Mouse (Mus musculus): ENCODE data around the gene Smok3a.
"Not testable (repeated sequence)": the region's sequence is repeated elsewhere in the genome, so short reads cannot be mapped to it uniquely, and the experiment has no call there.

Gene Smok3a

GRCm38 (mm10) chr5:138020961-138021479 lies at the start of gene Smok3a, which contains the start of gene Smok3b:
Smok3a (plus strand) TSS chr5:138021261.
Smok3b (plus strand) TSS chr5:138021429.
- DNase-seq (ENCODE audit: low spot score) = not testable (repeated sequence)

GRCm38 (mm10) chr5:137973161-137973560 lies 47.9 kb upstream of the Smok3a start:
- no peak for DNase-seq (ENCODE audit: low spot score)

DNA sequence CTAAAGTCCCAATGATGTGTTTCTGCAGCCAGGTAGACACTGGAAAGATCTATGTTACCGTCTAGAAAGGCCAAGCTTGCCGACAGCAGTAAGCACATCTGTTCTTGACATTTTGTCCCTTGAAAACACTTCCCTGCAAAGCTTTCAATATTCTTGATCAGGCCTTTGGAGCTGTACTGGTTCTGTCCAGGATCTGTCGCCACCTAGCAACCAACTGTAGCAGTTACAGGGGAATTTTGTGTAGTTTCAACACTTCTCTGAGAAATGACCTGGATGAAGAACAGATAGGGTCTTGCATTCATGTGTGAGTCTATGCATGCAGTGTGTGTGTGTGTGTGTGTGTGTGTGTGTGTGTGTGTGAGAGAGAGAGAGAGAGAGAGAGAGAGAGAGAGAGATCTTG lies 47.3 kb upstream of the Smok3a start:
- no peak for DNase-seq (ENCODE audit: low spot score)

DNA sequence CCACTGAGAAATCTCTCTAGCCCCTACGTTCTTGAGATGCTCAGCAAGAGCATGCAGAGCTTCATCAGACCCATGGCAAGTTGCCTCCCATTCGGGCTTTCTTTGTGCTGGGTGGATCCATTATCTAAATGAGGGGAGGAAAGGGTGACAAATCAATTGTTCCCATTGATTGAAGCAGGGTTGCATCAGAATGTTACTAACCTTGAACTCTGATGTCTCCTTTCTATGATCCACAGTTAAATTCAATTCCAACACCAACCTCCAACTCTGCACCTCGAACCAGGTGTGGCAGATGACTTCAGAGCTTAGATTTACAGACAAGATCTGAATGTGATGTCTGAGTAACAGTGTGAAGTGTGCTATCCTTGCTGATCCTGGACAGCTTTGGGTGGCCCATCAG lies 46.3 kb upstream of the Smok3a start:
- DNase-seq (ENCODE audit: low spot score) = no peak

- no peak for DNase-seq (ENCODE audit: low spot score)
These were observed 45.6 kb upstream of the Smok3a start for GRCm38 (mm10) chr5:137975434-137975833.

- DNase-seq (ENCODE audit: low spot score) = no peak
These were observed 43.8 kb upstream of the Smok3a start for GRCm38 (mm10) chr5:137977291-137977690.

DNA sequence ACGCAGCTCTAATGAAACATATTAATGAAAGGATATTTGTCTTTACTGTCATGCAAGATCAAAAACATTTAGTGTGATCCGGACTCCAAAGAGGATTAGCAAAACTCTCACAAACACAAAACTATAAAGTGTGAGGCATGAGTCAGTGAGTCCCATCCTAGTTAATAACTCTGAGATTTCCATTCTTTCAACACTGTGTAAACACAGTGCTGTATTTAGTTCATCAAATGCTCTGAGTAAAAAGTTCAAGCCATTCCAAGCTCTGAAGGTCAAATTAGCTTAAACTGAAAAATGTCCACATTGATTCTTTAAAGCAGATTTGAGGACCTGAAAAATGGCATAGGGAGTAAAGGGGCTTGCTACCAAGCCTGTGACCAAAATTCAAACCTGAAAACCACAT lies 42.0 kb upstream of the Smok3a start:
- no peak for DNase-seq (ENCODE audit: low spot score)

DNA sequence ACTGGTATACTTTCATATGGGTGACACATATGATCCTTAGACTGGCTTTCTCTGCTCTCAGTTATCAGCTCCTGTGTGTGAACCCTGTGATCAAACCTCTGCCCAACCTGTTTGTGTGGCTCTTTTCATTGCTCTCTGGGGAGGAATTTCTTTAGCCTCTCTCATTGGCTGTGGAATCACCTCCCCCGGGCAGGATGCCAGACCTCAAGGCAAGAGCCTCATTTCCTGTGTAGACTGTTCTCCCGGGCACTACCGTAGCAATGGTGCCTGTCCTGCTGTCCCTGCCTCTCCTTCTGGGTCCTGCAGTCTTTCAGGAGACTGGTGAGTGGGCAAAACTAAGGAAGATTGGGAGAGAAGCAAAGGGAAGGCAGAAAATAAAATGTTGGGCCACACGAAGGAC lies 39.8 kb upstream of the Smok3a start, which contains the start of gene Azgp1:
Gene Azgp1, plus strand, starts transcription at position 221 of the 400 bp plus-strand sequence.
- DNase-seq (ENCODE audit: low spot score) = no peak

DNA sequence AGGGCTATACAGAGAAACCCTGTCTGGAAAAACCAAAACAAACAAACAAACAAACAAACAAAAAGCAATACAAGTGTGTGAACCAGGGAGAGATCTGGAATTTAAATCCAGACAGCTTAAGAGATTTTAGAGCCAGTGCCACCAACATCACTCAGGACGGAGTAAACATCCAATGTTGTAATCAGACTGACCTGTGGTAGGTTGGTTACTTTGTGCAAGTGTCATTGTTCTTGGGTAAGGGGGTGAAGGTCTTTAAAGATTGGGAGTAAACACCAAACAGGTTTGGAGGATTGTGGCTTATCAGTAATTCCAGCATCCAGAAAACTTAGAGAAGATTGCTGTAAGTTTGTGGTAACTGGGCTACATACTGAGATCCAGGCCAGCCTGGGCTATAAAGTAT lies 34.7 kb upstream of the Smok3a start:
- DNase-seq (ENCODE audit: low spot score) = no peak

GRCm38 (mm10) chr5:138009437-138009836 lies 11.6 kb upstream of the Smok3a start:
- DNase-seq (ENCODE audit: low spot score) = no peak

DNA sequence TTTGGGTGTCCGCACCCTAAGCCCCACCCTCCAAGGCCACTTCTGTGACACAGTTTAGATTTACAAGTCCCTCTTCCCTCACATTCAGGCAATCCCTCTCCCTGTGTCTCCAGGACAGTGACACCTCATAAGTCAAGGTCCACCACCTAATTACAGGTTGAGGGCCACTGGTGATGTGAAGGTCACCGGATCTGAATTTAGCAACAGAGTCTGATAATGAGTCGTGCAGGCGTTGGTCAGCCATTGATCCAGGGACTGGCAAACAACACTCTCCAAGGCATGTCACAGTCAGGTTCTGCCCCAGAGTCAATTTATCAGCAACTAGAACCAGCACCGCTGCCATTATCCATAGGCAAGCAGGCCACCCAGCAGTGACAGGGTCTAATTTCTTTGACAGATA lies 8.7 kb upstream of the Smok3a start:
- no peak for DNase-seq (ENCODE audit: low spot score)

DNA sequence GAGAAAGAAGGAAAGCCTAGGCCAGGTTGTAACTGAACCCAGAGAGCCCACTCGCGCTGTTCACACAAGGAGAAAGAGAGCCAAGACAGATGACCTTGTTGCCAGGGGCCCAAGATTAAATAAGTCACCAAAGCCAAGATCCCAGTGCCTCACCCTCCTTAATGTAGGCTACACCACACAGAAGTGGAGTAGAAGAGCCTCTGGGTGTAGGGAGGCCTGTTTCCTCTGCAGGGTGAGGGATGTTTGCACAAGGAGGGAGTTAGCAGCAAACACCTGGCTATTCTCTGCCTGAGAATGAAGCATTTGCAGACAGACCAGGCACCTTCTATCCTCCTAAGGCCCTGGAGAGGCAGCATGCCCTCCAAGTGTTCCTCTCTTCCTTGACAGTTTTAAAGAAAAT lies 4.5 kb upstream of the Smok3a start:
- no peak for DNase-seq (ENCODE audit: low spot score)

DNA sequence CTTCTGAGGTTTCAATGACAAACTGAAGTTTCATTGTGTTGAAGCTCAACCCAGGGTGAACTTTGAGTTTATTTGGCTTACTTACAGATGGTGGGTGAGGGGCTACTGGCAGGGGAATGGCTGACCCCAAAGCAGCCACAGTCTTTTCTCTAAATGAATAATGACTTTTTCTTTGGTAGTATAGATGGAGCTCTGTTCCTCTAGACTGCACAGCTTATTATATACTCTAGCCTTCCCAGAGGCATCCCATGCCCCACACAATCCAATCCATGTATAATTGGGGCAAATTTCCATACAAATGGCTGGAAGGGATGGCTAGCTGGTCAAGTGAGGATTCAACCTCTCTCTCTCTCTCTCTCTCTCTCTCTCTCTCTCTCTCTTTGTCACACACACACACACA lies 4.1 kb upstream of the Smok3a start:
- no peak for DNase-seq (ENCODE audit: low spot score)

- DNase-seq (ENCODE audit: low spot score) = not testable (repeated sequence)
These were observed 1.5 kb upstream of the Smok3a start for GRCm38 (mm10) chr5:138019577-138019976.

GRCm38 (mm10) chr5:138052894-138053293 lies 31.8 kb downstream of the Smok3a start, which contains the start of gene Smok3c:
Smok3c (plus strand) TSS chr5:138053194.
- DNase-seq (ENCODE audit: low spot score) = not testable (repeated sequence)

DNA sequence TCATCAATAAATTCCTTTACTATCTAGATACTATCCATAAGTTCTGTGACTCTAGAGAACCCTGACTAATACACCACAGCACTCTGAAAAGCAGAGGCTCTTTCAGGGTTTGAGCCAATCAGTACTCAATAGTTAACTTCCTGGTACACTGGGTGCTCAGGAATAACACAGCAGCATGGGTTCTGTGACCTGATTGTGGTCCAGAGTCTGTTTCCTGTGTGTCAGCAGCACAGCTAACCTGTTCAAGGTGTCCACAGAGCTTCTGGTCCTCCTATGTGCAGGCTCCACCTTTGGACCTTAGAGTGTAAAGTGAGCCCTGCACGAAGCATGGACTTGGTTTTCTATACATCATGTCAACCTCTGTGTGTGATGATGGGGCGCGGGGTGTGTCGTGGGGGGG lies 52.7 kb downstream of the Smok3a start:
- DNase-seq (ENCODE audit: low spot score) = no peak

DNA sequence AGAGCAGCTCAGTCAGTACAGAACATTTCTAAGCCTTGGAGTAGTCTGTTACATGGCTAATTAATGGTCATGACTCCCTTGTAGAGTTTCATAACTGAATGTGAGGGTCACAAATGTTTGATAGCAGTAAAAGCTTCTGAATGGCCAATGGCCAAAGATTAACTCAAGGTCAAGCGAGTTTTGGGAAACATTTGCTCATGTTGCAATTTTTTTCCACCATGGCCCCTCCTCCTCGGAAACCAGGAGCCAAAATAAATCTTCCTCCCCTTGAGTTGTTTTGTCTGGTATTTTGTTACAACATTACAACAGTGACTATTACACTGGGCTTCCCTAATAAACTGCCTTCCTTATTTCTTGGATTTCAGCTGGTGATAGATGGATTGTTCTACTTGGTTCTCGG lies 54.6 kb downstream of the Smok3a start:
- DNase-seq (ENCODE audit: low spot score) = no peak

DNA sequence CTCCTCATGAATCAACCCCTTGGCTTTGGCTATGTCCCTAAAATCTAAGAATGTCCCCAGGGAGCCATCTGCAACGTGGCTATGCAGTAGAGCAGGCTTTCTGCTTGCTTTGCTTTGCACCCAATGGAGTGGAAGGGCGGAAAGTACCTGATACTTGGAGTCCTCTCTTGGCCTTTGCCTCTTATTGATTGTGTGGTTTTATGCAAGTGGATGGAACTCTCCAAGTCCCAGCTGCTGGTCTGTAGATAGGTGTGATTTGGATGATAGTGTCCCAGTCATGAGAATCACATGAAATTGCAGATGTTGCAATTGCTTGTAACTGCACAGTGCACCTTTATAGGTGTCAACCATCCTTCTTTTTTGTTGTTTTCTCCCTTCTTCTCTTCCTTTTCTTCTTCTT lies 55.1 kb downstream of the Smok3a start:
- DNase-seq (ENCODE audit: low spot score) = no peak

GRCm38 (mm10) chr5:138080456-138080855 lies 59.4 kb downstream of the Smok3a start:
- no peak for DNase-seq (ENCODE audit: low spot score)

DNA sequence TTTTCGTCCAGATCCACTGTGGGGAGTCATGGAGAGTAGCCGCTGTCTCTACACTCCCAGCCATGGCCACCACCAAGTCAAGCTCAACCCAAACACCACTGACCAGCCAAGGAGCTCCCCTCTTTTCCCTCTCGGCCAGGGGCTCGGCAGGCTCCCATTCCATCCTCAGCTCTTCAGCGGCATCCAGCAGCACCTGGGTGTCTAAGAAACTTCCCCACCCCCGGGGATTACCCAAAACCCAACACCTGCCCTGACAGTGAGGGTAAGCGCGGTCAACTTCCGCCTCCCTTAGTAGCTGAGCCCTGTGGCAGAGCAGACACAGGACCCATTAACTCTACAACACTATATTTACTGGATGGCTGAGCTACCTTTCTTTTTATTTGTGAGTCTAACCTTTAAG lies 60.4 kb downstream of the Smok3a start:
- no peak for DNase-seq (ENCODE audit: low spot score)

- no peak for DNase-seq (ENCODE audit: low spot score)
These were observed 62.3 kb downstream of the Smok3a start for GRCm38 (mm10) chr5:138083318-138083900.

GRCm38 (mm10) chr5:138083936-138084335 lies 62.9 kb downstream of the Smok3a start:
- no peak for DNase-seq (ENCODE audit: low spot score)
